Mouse (Mus musculus) frontal cortex, adult 2 months (tissue): ENCODE measurements around the gene Nptx1. TPM values are rescaled to one million over a fixed set of nuclear protein-coding genes. Genes with fewer than 3 reads are reported as not detected.

Experiments
- DNase-seq, 2 experiments: peaks; one replicate each; pipeline ENCODE4 v3.0.0; 2022; ENCODE audit warnings: low spot score in 1 of 2; ENCODE audit errors: extremely low spot score in 1 of 2
- polyA plus RNA-seq: library from polyadenylated mRNA; depleted of rRNA; stranded (reverse); fragments of >200 nt; gene quantifications from 2 replicates; pipeline ENCODE4 v1.2.3, GENCODE M21; 2012

Nptx1 gene
- polyA plus RNA-seq, 1 experiment, result 84.6 TPM

- no peak for DNase-seq
Observed at GRCm38 (mm10) chr11:119552301-119552700, 4.7 kb upstream of the Nptx1 start.

- DNase-seq, result no peak
Observed at GRCm38 (mm10) chr11:119551468-119551867, 3.9 kb upstream of the Nptx1 start.

GRCm38 (mm10) chr11:119550546-119551335 is 3.2 kb upstream of the Nptx1 start:
- no peak for DNase-seq

GRCm38 (mm10) chr11:119549371-119549811 is 1.8 kb upstream of the Nptx1 start:
- no peak for DNase-seq

GRCm38 (mm10) chr11:119548741-119549370 is 1.3 kb upstream of the Nptx1 start:
- DNase-seq, result no peak

GRCm38 (mm10) chr11:119547951-119548591 is 518 bp upstream of the Nptx1 start:
- no peak for DNase-seq

GRCm38 (mm10) chr11:119546496-119547182 is 914 bp downstream of the Nptx1 start:
- DNase-seq, result no peak

GRCm38 (mm10) chr11:119545741-119546495 is 1.6 kb downstream of the Nptx1 start:
- no peak for DNase-seq

GRCm38 (mm10) chr11:119545281-119545680 is 2.3 kb downstream of the Nptx1 start:
- DNase-seq, result no peak

GRCm38 (mm10) chr11:119544518-119545105 is 2.9 kb downstream of the Nptx1 start:
- DNase-seq, result no peak

GRCm38 (mm10) chr11:119543816-119544517 is 3.6 kb downstream of the Nptx1 start:
- DNase-seq, result no peak

- no peak for DNase-seq
Observed at GRCm38 (mm10) chr11:119542886-119543285, 4.7 kb downstream of the Nptx1 start.

GRCm38 (mm10) chr11:119542371-119542770 is 5.2 kb downstream of the Nptx1 start:
- DNase-seq, result no peak

GRCm38 (mm10) chr11:119541082-119541481 is 6.5 kb downstream of the Nptx1 start:
- no peak for DNase-seq

GRCm38 (mm10) chr11:119540560-119540959 is 7.0 kb downstream of the Nptx1 start:
- no peak for DNase-seq

GRCm38 (mm10) chr11:119539944-119540343 is 7.6 kb downstream of the Nptx1 start:
- DNase-seq, result no peak

- DNase-seq, result no peak
Observed at GRCm38 (mm10) chr11:119533745-119534144, 13.8 kb downstream of the Nptx1 start.

GRCm38 (mm10) chr11:119532460-119532859 is 15.1 kb downstream of the Nptx1 start:
- DNase-seq, result no peak

GRCm38 (mm10) chr11:119528930-119529329 is 18.6 kb downstream of the Nptx1 start:
- no peak for DNase-seq
